Mouse (Mus musculus) kidney, embryonic 16.5 days (tissue): ENCODE results near the gene Arrb1. TPM values are rescaled to one million over a fixed set of nuclear protein-coding genes. Genes with fewer than 3 reads are reported as not detected.
A peak's percentile ranks its signal among the peaks of the same experiment; 100 is the strongest.

Source experiments
- ATAC-seq: fragments of 200-750 bp; cut with Nextera tagmentation; 2 replicates; pipeline ENCODE4 v1.8.0; 2017; ENCODE audit warnings: moderate TSS enrichment; ENCODE audit not compliant: low FRiP score, low TSS enrichment
- H3K27ac ChIP-seq: fragments of 300-500 bp; sonication (generic); 2 replicates; pipeline ENCODE4 v1.5.1; 2014; ENCODE audit warnings: low read length
- H3K27me3 ChIP-seq: fragments of 300-500 bp; sonication (generic); 2 replicates; pipeline ENCODE4 v1.6.1; 2014; ENCODE audit warnings: low read length, control low read depth, mixed read lengths; ENCODE audit not compliant: insufficient read depth
- H3K36me3 ChIP-seq: fragments of 300-500 bp; sonication (generic); 2 replicates; pipeline ENCODE4 v1.6.1; 2014; ENCODE audit warnings: low read length, control low read depth, mixed read lengths; ENCODE audit not compliant: insufficient read depth
- H3K4me1 ChIP-seq: fragments of 300-500 bp; sonication (generic); 2 replicates; pipeline ENCODE4 v1.6.1; 2014; ENCODE audit warnings: low read length, control low read depth, mixed read lengths; ENCODE audit not compliant: insufficient read depth
- H3K4me2 ChIP-seq: fragments of 300-500 bp; sonication (generic); replicated peaks from 2 replicates; pipeline ENCODE4 v1.6.1; 2014; ENCODE audit warnings: low read depth, low read length
- H3K4me3 ChIP-seq: fragments of 300-500 bp; sonication (generic); 2 replicates; pipeline ENCODE4 v1.5.1; 2014; ENCODE audit warnings: mild to moderate bottlenecking, low read length
- H3K9ac ChIP-seq: fragments of 300-500 bp; sonication (generic); replicated peaks from 2 replicates; pipeline ENCODE4 v1.6.1; 2014; ENCODE audit warnings: low read length
- H3K9me3 ChIP-seq: fragments of 300-500 bp; sonication (generic); 2 replicates; pipeline ENCODE4 v1.6.1; 2016; ENCODE audit warnings: low read length, control low read depth
- WGBS: fragments of 180-500 bp; shearing (Covaris S2); extraction: QIAGEN DNeasy Blood & Tissue Kit; methylation state at CpG from one replicate; pipeline ENCODE4 v1.1.7; 2014; 5-methylcytosine and 5-hydroxymethylcytosine counted together
- polyA plus RNA-seq: library from polyadenylated mRNA; unstranded; fragments of >200 nt; fragmentation: Nextera tagmentation; extraction: Ambion mirVana; gene quantifications from 2 replicates; pipeline ENCODE4 v1.2.1, GENCODE M21; 2015

Arrb1 gene
- polyA plus RNA-seq, 1 experiment from 2014 or later, result 11.4 TPM

- no peaks in the 10 kb centered on the region for H3K27me3 ChIP-seq
- no peak overlapping the region for H3K27ac ChIP-seq
- WGBS, result 86% methylated on average over 8 of the region's 8 CpGs
- no peaks in the 10 kb centered on the region for H3K4me1 ChIP-seq
- H3K9ac ChIP-seq, result no peak overlapping the region
- no peak overlapping the region for H3K4me2 ChIP-seq
- peaks cover 8% of the 10 kb centered on the region; the same call in 1 of the 2 replicates for H3K36me3 ChIP-seq
- no peak for ATAC-seq
- no peak overlapping the region for H3K4me3 ChIP-seq
- no peaks in the 10 kb centered on the region for H3K9me3 ChIP-seq
Measured at GRCm38 (mm10) chr7:99585976-99586375, 50.7 kb downstream of the Arrb1 start.

- H3K36me3 ChIP-seq, result peaks cover 30% of the 10 kb centered on the region
- ATAC-seq, result no peak
- no peak overlapping the region for H3K27ac ChIP-seq
- H3K27me3 ChIP-seq, result no peaks in the 10 kb centered on the region
- H3K9ac ChIP-seq, result no peak overlapping the region
- no peaks in the 10 kb centered on the region for H3K4me1 ChIP-seq
- no peaks in the 10 kb centered on the region for H3K9me3 ChIP-seq
- 23% methylated on average over 3 of the region's 3 CpGs for WGBS
- H3K4me3 ChIP-seq, result no peak overlapping the region
- no peak overlapping the region for H3K4me2 ChIP-seq
Measured at GRCm38 (mm10) chr7:99590064-99590463, 54.8 kb downstream of the Arrb1 start.

GRCm38 (mm10) chr7:99590646-99591045 lies 55.4 kb downstream of the Arrb1 start:
- no peak overlapping the region for H3K27ac ChIP-seq
- H3K4me3 ChIP-seq, result no peak overlapping the region
- no peaks in the 10 kb centered on the region for H3K4me1 ChIP-seq
- H3K27me3 ChIP-seq, result no peaks in the 10 kb centered on the region
- no peak overlapping the region for H3K9ac ChIP-seq
- H3K36me3 ChIP-seq, result peaks cover 35% of the 10 kb centered on the region
- WGBS, result 85% methylated on average over 5 of the region's 5 CpGs
- no peaks in the 10 kb centered on the region for H3K9me3 ChIP-seq
- ATAC-seq, result no peak
- no peak overlapping the region for H3K4me2 ChIP-seq

- no peaks in the 10 kb centered on the region for H3K4me1 ChIP-seq
- no peaks in the 10 kb centered on the region for H3K9me3 ChIP-seq
- H3K4me3 ChIP-seq, result no peak overlapping the region
- no peak overlapping the region for H3K4me2 ChIP-seq
- no peaks in the 10 kb centered on the region for H3K27me3 ChIP-seq
- ATAC-seq, result no peak
- 90% methylated on average over 3 of the region's 3 CpGs for WGBS
- H3K9ac ChIP-seq, result no peak overlapping the region
- no peak overlapping the region for H3K27ac ChIP-seq
- H3K36me3 ChIP-seq, result peaks cover 35% of the 10 kb centered on the region
Measured at GRCm38 (mm10) chr7:99592669-99593068, 57.4 kb downstream of the Arrb1 start.

- H3K36me3 ChIP-seq, result peaks cover 37% of the 10 kb centered on the region
- no peak overlapping the region for H3K4me2 ChIP-seq
- ATAC-seq, result no peak
- no peak overlapping the region for H3K4me3 ChIP-seq
- WGBS, result 88% methylated on average over 15 of the region's 15 CpGs
- H3K9me3 ChIP-seq, result no peaks in the 10 kb centered on the region
- H3K27ac ChIP-seq, result no peak overlapping the region
- H3K4me1 ChIP-seq, result no peaks in the 10 kb centered on the region
- no peaks in the 10 kb centered on the region for H3K27me3 ChIP-seq
- H3K9ac ChIP-seq, result no peak overlapping the region
Measured at GRCm38 (mm10) chr7:99593868-99594803, 58.9 kb downstream of the Arrb1 start.

- Histone ChIP-seq H3K9me3 (no peaks in the 10 kb centered on the region), H3K36me3 (peaks cover 26% of the 10 kb centered on the region)
- ATAC-seq, result no peak
Measured at GRCm38 (mm10) chr7:99598722-99599121, 63.5 kb downstream of the Arrb1 start.

GRCm38 (mm10) chr7:99603875-99604662 lies 68.8 kb downstream of the Arrb1 start:
- ATAC-seq, result no peak
- no peak overlapping the region for H3K4me2 ChIP-seq
- H3K27me3 ChIP-seq, result no peaks in the 10 kb centered on the region
- 89% methylated on average over 8 of the region's 8 CpGs for WGBS
- no peaks in the 10 kb centered on the region for H3K4me1 ChIP-seq
- no peak overlapping the region for H3K9ac ChIP-seq
- H3K36me3 ChIP-seq, result 0 out of 2 replicates have a peak, but pooled peaks cover 8% of the 10 kb centered on the region
- H3K27ac ChIP-seq, result no peak overlapping the region
- no peaks in the 10 kb centered on the region for H3K9me3 ChIP-seq
- no peak overlapping the region for H3K4me3 ChIP-seq

More at GRCm38 (mm10) chr7:99598722-99599121, 63.5 kb downstream of the Arrb1 start:
- no peak overlapping the region for H3K4me3 ChIP-seq
- no peak overlapping the region for H3K9ac ChIP-seq
- WGBS, result 75% methylated on average over 4 of the region's 4 CpGs
- no peak overlapping the region for H3K27ac ChIP-seq
- no peaks in the 10 kb centered on the region for H3K4me1 ChIP-seq
- H3K4me2 ChIP-seq, result no peak overlapping the region
- H3K27me3 ChIP-seq, result no peaks in the 10 kb centered on the region

- Histone ChIP-seq H3K4me3 (no peak overlapping the region), H3K27me3 (no peaks in the 10 kb centered on the region), H3K9me3 (no peaks in the 10 kb centered on the region), H3K27ac (no peak overlapping the region), H3K36me3 (0 out of 2 replicates have a peak, but pooled peaks cover 8% of the 10 kb centered on the region), H3K4me1 (no peaks in the 10 kb centered on the region), H3K4me2 (no peak overlapping the region), H3K9ac (no peak overlapping the region)
- WGBS, result 90% methylated on average over 2 of the region's 2 CpGs
- peak; percentile 31; the same call in 1 of the 2 replicates for ATAC-seq
Measured at GRCm38 (mm10) chr7:99605058-99605457, 69.8 kb downstream of the Arrb1 start.

GRCm38 (mm10) chr7:99606303-99606702 lies 71.0 kb downstream of the Arrb1 start:
- 0 out of 2 replicates have a peak, but pooled peaks cover 1% of the 10 kb centered on the region for H3K36me3 ChIP-seq
- no peak overlapping the region for H3K9ac ChIP-seq
- no peak overlapping the region for H3K4me2 ChIP-seq
- no peak overlapping the region for H3K27ac ChIP-seq
- 74% methylated on average over 11 of the region's 11 CpGs for WGBS
- no peaks in the 10 kb centered on the region for H3K4me1 ChIP-seq
- no peaks in the 10 kb centered on the region for H3K9me3 ChIP-seq
- H3K27me3 ChIP-seq, result no peaks in the 10 kb centered on the region
- ATAC-seq, result no peak
- no peak overlapping the region for H3K4me3 ChIP-seq
